Mouse (Mus musculus) frontal cortex, adult (tissue): ENCODE data around the gene Pcdh15.

Experiments used
- ATAC-seq: cut with Nextera tagmentation; 2 replicates; pipeline ENCODE4 v1.9.2; 2017; ENCODE audit warnings: mild to moderate bottlenecking, moderate library complexity, mixed read lengths; ENCODE audit not compliant: low TSS enrichment

The Pcdh15 gene

GRCm38 (mm10) chr10:73098966-73099845 is at the start of gene Pcdh15:
Pcdh15 (plus strand) TSS chr10:73099342.
- ATAC-seq: peak; percentile 4

DNA sequence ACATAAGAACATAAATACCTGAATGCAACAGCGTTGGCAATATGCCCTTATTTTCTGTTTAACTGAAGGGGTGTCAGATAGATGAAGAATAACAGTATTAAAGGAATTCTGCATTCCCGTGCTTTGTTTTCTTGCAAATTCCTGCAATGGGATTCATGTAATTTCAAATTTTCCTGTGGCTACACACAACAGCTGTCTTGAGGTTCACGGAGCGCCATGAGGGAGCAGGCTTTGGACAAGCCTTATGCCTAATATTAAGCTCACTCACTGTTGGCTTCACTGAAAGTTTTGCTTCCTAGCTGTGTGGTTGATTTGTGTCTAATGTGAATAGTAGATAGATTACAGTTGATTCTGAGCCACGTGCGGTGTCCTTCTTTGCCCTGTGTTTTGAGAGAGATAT is 47.1 kb upstream of the Pcdh15 start:
- no peak for ATAC-seq

DNA sequence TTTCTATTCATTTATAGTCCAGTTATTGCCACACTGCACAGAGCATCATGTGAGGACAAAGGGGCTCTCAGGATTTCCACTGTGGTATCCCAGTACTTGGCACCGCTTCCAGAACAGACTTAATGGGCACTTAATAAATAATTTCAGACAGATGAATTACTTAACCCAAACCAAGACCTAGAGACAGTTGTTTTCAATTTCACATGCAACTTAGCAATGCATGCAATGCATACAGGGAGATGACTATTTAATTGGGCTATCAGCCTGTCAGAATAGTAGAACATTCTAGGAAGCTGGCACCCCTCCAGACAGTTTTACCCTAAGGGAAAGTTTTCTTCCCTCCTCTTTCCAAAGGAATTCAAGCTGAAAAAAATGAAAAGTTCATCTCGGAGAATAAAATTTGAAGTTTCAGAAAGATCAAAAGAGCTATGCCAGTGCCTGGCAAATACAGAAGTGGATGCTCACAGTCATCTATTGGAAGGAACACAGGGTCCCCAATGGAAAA is 39.4 kb upstream of the Pcdh15 start:
- ATAC-seq: no peak

- ATAC-seq: peak; percentile 85
Observed at GRCm38 (mm10) chr10:73086703-73087102, 12.4 kb upstream of the Pcdh15 start.

- peak; percentile 64 for ATAC-seq
Observed at GRCm38 (mm10) chr10:73096531-73097135, 2.5 kb upstream of the Pcdh15 start.

DNA sequence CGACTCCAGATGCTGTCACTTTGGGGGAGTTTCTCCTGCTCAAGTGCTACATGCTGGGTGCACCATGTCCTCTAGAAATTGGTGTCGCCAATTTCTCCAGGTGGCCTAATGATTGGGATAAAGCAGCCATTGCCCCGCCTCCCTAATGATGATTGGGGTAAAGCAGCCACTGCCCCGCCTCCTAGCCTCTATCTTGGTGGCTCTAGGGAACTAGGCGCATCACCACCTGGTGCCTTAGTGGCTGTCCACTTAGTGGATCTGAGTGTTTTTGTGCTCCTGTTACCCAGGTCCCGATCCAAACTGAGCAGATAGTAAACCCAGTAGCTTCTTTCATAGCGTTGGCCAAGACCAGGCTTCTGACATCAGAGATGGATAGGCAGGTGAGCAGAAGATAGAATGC is 2.0 kb upstream of the Pcdh15 start:
- peak; percentile 48 for ATAC-seq

DNA sequence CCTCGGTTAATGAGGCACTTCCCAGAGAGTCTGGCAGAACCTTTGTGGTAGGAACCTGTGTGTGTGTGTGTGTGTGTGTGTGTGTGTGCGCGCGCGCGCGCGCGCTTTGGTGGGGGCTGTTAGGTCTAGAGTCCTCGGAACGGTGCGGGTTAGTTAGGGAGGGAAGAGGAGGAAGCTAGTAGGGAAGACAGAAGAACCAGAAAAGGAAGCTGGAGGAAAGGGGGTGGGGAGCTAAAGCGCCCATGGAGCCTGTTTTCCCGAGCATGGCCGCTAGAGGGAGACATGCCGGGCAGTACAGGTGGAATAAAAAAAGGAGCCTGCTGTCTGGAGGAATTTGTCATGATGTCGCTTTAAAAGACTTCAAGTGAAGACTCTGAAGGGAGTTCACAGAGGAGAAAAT is 1.2 kb upstream of the Pcdh15 start:
- peak; percentile 62 for ATAC-seq

DNA sequence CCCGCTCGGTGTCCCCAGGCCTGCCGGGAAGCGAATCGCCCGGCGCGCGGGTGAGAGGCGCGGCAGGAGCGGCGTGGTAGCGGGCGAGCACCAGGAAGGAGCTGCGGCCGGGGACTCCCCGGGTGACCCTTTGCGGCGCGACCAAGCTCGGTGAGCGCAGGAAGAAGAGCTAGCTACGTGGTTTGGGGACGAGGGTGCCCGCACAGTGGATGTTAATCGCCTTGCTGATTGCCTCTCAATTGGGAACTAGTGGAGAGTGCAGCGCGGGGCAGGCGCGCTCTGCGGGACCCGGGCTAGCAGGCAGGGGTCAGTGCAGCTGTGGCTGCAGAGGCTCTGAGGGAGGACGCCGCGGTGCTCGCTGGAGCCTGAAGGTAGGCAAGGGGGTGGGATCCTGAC is 702 bp downstream of the Pcdh15 start:
- peak; percentile 10; the same call in 1 of the 2 replicates for ATAC-seq

- ATAC-seq: peak; percentile 68
Observed at GRCm38 (mm10) chr10:73103383-73103994, 4.3 kb downstream of the Pcdh15 start.

DNA sequence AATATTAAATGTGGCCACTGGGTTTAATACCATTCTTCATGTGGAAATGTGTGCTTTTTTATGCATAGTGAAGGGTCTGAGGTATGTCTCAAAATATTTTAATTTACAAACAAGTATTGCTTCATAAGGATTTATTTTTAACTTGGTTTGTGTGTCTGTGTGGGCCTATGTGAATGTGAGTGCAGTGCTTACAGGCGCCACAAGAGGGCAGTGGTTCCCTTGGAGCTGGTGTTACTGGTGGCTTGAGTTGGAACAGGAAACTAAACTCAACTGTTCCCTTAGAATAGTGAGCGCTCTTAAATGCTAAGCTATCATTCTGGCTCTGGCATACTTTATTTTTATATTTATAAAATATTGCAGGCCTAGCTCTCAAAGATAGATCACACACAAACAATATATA is 6.8 kb downstream of the Pcdh15 start:
- ATAC-seq: no peak

DNA sequence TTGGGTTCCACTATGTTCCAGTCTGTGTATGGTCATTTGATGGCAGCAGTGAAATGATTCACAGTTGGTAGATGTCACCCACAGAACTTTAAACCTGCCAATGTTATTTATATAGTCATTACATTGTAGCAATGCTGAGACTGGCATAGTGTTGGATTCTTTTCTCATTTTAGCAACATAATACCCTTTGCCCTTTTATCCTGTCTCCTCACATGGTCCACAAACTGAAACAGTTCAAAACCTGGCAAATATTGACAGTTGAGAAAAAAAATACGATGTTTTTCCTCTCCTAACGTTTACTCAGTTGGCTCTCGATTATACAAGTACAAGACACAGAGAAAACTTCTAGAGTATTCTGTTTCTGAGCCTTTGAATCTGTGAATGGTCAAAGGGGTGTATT is 38.8 kb downstream of the Pcdh15 start:
- no peak for ATAC-seq

DNA sequence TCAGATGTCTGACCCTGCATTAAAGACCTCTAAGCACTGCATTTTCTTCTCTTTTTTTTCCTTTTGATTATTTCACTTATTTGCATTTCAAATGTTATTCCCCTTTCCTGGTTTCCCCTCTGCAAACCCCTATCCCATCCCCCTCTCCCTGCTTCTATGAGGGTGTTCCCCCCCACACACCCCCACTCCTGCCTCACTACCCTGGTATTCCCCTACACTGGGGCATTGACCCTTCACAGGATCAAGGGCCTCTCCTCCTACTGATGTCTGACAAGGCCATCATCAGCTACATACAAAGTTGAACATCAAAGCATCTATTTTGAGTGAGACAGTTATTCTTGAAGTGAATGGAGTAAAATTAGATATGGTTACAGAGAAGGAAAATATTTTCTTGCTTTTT is 48.4 kb downstream of the Pcdh15 start:
- no peak for ATAC-seq

DNA sequence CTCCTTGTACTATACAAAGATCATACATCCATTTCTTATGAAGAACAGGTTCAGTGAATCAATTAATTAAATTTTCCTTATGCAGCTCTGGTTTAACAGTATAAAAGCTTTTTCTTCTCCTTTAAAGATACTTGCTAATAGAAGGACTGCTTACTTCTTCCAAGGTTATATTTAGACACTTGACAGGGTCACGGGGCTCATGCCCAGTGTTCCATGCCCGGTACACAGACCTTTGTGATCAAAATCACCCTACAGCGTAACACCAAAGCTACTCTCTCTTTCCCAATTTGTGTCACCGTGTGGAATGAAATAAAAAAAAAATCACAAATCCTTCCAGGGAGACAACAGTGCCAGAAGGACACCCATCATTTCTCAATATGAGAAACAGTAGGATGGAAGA is 48.8 kb downstream of the Pcdh15 start:
- ATAC-seq: no peak

DNA sequence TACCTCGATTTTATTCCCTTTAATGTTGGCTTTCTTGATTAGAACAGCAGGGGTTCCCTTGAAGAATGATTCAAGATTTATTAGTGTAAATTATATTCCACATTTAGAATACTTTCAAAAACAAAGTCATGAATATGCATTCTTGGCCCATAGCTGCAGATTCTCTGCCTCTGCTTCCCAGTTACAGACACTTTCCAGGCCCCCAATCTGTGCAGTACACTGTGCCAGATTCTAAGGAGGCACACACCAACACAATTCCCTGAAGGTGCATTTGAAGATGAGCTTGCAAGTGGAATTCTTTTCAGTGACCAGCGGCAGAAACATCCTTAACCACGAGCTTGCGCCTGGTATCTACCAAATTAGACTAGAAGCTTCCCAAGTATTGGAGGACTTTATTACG is 55.4 kb downstream of the Pcdh15 start:
- peak; percentile 100 for ATAC-seq

GRCm38 (mm10) chr10:73161757-73162156 is 62.6 kb downstream of the Pcdh15 start:
- peak; percentile 92 for ATAC-seq

GRCm38 (mm10) chr10:73216001-73216400 is 116.9 kb downstream of the Pcdh15 start:
- ATAC-seq: peak; percentile 81

- no peak for ATAC-seq
Observed at GRCm38 (mm10) chr10:73242294-73242693, 143.2 kb downstream of the Pcdh15 start.

DNA sequence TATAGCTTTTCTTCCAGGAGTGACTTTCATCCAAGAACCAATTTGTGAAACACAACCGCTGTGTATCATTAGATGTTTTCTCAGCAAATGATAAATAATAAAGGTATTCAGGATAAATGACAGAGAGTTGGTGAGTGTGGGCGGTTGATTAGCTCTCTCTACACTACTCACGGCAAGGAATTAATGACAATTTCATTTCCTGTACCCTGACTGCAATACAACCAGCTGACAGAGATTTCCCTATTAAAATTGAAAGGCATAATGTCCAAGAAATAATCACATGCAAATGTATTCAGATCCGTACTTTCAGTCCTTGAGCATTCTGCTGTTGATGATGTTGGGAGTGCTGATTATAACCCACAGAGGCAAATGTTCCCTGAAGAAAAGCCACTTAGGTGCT is 181.3 kb downstream of the Pcdh15 start:
- ATAC-seq: no peak

- peak; percentile 81 for ATAC-seq
Observed at GRCm38 (mm10) chr10:73296456-73296855, 197.3 kb downstream of the Pcdh15 start.

DNA sequence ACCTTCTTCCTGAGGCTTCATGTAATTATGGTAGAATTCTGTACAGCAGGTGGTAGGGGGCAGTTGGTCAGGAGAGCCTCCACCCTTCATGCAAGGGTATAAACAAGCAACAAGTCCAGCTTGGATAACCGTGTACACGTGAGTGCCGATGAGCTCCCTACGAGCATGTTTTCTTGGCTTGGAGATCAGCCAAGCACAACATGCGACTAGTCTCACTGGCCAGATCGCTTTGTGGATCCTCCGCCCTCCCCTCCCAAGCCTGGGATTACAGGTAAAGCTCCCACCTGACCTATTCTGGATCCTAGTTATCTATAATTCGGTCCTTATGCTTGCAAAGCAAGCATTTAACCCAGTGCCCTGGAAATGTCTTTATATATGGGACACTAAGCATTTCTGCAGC is 202.8 kb downstream of the Pcdh15 start:
- ATAC-seq: no peak

DNA sequence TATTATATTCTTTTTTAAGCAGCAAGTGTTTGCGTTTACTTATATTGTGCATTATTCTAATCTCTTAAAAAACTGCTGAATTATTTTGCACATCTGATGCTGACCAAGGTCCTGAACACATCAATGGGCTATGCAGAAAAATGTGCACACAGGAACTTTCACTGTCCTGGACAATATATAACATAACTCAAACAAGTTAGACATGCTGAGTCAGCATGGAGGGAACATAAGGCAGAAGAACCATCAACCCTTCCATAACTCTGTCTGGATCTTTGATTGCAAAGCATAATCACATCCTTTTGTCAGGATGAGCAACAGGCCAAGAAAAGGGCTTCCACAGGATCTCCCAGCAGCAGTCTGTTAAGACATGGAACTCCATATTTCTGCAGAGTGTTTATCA is 207.5 kb downstream of the Pcdh15 start:
- no peak for ATAC-seq

DNA sequence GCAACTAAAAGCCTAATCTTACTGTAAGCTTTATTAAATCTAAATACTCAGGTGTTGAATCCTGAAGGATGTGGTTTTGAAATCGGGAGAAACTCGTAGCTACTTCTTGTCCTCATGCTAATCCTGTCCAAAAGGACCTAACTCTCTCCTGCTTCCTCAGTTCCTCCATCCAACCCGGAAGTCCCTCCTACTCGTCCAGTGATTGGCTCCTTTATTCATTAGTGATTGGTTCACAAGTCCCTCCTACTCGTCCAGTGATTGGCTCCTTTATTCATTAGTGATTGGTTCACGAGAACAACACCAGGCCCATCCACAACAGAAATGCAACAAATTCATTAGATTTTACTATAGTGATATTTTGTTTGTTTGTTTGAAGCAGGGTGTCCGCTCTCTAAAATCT is 227.7 kb downstream of the Pcdh15 start:
- no peak for ATAC-seq

DNA sequence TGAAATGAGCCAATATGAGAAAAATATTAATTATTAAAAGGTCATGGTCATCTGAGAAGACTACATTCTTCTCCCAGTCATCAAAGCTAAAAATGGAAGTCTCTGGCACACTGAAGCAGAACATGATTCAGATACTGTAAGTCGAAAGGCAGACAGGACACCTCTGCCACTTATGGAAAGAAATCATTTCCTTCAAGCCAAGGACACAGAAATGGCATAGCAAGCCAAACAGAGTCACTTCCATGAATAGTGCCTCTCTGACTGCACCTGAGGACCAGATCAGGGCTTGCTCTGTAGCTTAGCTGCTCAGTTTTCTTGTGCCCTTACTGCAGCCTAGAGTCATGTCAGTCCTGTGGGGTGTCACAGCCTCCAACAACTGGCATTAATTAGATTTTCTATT is 234.3 kb downstream of the Pcdh15 start:
- ATAC-seq: no peak
